Mouse (Mus musculus) spleen, postnatal 0 days (tissue): ENCODE results near the gene Paqr5. TPM values are rescaled to one million over a fixed set of nuclear protein-coding genes. Genes with fewer than 3 reads are reported as not detected.

Source experiments
- polyA plus RNA-seq: library from polyadenylated mRNA; unstranded; fragments of >200 nt; fragmentation: Nextera tagmentation; extraction: Ambion mirVana; gene quantifications from 2 replicates; pipeline ENCODE4 v1.2.1, GENCODE M21; 2015

Gene Paqr5
- polyA plus RNA-seq = 0.70 and 0.72 TPM in 2 replicates

GRCm38 (mm10) chr9:62026600-62026999, at the start of gene Paqr5:
TSS of gene Paqr5 (minus strand) at chr9:62026856.

GRCm38 (mm10) chr9:61946623-61947401, 79.8 kb downstream of the Paqr5 start, which contains the start of gene Kif23:
TSS of gene Kif23 (minus strand) at chr9:61946774.

GRCm38 (mm10) chr9:61914203-61914916, 112.3 kb downstream of the Paqr5 start, which contains the start of gene Rplp1:
TSS of gene Rplp1 (minus strand) at chr9:61914542.

Other genes with a start within 250 kb of the Paqr5 start
- gene Rplp1, start 112.3 kb downstream of the Paqr5 start, polyA plus RNA-seq = 1,966 TPM in 2 replicates
- gene Kif23, start 80.1 kb downstream of the Paqr5 start, polyA plus RNA-seq = 85.0 and 85.7 TPM in 2 replicates
- 3.9 and 4.7 TPM in 2 replicates for gene Glce, start 95.8 kb upstream of the Paqr5 start, polyA plus RNA-seq